Mouse (Mus musculus) heart, adult 8-10 months (tissue): ENCODE data around the gene Chrnb2. TPM values are rescaled to one million over a fixed set of nuclear protein-coding genes. Genes with fewer than 3 reads are reported as not detected.
A peak's percentile ranks its signal among the peaks of the same experiment; 100 is the strongest.

ENCODE experiments used
- DNase-seq: peaks from one replicate; pipeline ENCODE4 v3.0.0; 2022; ENCODE audit warnings: low spot score
- total RNA-seq, 4 experiments: library from RNA; stranded (reverse); gene quantifications; 2 replicates each; pipeline ENCODE4 v1.2.4; 2022

Chrnb2 gene
- total RNA-seq, 4 experiments from 2014 or later, result 0.11 to 0.22 (median 0.16) TPM

DNA sequence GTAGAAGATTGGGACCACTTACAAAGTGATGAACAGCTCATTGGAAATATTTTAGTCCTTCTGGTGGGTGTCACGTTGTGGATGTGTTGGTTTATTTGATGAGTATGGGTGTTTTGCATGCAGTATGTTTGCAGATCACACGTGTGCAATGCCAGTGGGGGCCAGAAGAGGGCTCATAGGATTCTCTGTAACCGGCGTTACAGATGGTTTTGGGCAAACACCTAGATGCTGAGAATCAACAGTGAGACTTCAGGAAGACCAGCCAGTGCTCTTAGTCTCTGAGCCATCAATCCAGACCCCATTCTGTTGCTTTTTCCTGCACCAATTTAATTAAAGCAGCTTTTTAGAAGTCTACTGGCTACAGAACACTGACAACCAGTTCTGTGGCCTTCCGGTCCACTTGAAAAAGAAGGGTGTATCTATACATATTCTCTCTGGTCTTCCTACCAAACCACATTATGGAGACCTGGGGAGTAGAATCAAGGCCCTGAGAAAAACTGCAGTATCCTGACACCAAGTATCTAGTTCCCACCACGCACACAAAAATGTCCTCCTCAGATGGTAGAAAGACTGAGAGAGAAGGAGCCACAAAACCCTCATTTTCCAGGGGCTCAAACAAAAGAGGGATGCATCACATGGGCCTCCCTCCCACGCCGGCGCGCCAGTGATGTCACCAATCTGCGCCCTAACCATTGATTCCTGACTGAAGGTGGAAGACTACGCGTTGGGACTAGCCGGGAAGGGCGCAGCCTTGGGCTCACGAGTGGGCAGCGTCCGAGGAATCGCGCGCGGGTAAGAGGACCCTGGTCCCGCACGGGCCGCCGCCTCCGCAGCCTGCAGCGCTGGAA lies 49.8 kb downstream of the Chrnb2 start, which contains the start of gene Adar:
Gene Adar (plus strand): TSS at position 664 of the 848 bp plus-strand sequence.
- peak; percentile 70 for DNase-seq

DNA sequence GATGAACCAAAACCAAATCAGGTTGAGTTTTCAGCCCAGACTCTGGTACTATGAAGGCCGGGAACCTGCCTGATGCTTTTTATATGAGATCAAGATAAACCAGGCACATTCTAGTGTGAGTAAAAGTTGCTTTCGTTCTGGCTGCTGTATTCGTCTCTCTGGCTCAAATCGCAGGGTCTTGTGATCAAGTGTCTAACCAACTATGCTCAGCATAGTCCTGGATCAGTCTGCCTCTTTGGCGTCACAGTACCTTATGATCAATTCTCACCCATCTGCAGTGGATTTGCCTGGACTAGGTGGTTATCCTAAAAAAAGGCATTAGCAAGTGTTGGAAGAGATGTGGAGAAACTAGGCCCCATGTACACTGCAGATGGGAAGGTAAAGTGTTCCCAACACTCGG lies 60.4 kb downstream of the Chrnb2 start:
- DNase-seq, result no peak

DNA sequence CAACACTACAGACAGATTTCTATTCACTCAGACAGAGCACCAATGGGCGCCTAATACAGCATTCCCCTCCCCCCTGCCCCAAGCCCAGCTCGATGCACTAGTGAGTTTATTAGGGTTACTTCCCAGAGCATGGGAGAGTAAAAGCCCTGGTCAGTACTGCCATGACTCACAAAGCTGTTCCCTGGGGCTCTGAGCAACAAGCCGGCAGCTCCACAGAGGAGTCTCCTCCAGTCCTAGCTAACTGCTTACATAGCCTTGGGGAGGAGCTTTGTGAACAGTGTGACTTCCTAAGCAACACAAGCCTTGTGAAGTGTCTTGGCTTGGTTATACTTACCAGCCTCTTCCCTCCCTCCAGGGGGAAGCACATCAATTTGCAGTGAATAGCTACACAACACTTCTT lies 60.8 kb downstream of the Chrnb2 start:
- no peak for DNase-seq

DNA sequence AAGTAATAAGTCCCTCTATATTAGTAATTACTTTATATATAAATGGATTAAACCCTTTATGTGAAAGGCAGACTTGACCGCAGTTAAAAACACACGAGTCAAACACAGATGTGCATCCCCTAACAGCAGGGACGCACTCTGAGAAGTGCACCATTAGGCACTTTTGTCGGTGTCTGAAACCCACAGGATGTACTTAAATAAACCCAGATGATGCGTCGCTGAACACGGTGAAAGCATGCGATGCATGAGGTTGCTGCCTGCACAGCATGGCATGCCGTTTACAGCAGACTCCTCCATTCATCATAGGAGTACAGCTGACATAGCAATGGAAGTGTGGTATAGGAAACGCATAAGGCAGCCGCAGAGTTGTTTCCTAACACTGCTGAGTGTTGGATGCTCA lies 64.0 kb downstream of the Chrnb2 start:
- DNase-seq, result no peak

DNA sequence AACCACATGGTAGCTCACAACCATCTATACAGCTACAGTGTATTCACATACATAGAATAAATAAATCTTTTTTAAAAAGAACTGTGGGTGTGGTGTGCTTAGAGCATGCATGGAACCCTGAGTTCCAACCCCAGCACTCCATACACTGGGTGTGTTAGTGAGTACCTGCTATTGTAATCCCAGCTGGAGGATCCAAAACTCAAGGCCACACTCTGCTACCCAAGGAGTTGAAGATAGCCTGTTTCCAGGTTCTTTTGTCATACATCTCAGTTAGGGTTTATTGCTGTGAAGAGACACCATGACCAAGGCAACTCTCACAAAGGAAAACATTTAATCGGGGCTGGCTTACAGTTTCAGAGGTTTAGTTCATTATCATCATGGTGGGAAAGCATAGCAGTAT lies 65.5 kb downstream of the Chrnb2 start:
- DNase-seq, result no peak

Other genes with a start within 250 kb of the Chrnb2 start
- 1 to 10 TPM; 2.1 to 3.4 (median 2.4) TPM for gene Kcnn3, start 244.5 kb downstream of the Chrnb2 start, total RNA-seq
- gene Adar, start 49.6 kb downstream of the Chrnb2 start, total RNA-seq, result 10 to 100 TPM; 10.8 to 13.0 (median 12.4) TPM
- 10 to 100 TPM; 21.6 to 25.2 (median 23.0) TPM for gene Ube2q1, start 9.0 kb upstream of the Chrnb2 start, total RNA-seq
- gene She, start 66.7 kb upstream of the Chrnb2 start, total RNA-seq, result 10 to 100 TPM in 3 of 4 experiments, 1 to 10 TPM in 1; 8.5 to 14.1 (median 12.4) TPM
- gene Il6ra, start 148.6 kb upstream of the Chrnb2 start, total RNA-seq, result 1 to 10 TPM; 2.8 to 4.3 (median 3.1) TPM
- gene Atp8b2, start 198.9 kb upstream of the Chrnb2 start, total RNA-seq, result 10 to 100 TPM; 14.5 to 17.8 (median 15.8) TPM
- 10 to 100 TPM; 38.8 to 56.6 (median 46.9) TPM for gene Hax1, start 234.1 kb upstream of the Chrnb2 start, total RNA-seq